Mouse (Mus musculus) layer of hippocampus, adult 11-12 months (tissue): Measurements from ENCODE around the gene Arap2.
"Not testable (repeated sequence)": the region's sequence is repeated elsewhere in the genome, so short reads cannot be mapped to it uniquely, and the experiment has no call there.

Experiments used
- DNase-seq: peaks from one replicate; pipeline ENCODE4 v3.0.0; 2022; ENCODE audit warnings: low spot score

Arap2 gene

GRCm38 (mm10) chr5:62739451-62740415, 26.2 kb downstream of the Arap2 start:
- DNase-seq = no peak

DNA sequence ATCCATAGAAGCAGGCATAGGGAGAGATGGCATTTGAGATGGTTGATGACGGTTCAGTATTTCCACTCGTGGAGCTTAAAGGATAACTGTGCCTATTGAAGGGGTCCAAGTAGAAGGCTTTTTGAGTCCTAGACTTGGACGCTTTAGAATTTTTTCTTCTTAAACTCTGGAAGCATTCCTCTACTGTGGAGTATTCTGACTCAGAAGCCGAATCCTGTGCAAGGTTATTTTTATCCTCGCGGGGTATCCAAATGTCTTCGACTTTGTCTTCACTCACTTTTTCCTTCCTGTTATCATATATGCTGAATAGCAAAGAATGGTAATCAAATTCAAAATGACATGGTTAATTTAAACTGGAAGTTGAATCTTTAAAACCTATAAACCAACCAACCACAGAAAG, 35.4 kb downstream of the Arap2 start:
- DNase-seq = not testable (repeated sequence)

GRCm38 (mm10) chr5:62725551-62725950, 40.4 kb downstream of the Arap2 start:
- DNase-seq = no peak

- no peak for DNase-seq
Observed at GRCm38 (mm10) chr5:62723261-62724105, 42.5 kb downstream of the Arap2 start.

DNA sequence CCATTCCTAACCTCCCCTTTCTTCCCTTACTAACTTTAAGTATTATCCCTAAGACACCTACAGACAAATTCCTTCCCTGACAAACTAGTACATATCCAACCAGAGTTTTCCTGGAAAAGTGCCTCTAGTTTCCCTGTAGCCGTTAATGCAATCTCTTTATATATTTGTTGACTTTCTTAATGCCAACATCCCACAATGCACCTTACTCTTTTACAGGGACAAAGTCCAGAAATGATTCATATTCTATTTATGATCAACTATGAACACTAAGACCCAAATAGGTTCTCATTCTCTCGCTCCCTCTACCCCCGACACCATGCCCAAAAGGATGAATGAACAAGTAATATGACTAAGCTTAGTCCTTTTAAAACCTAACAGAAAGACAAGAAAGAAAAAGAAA, 49.5 kb downstream of the Arap2 start:
- no peak for DNase-seq

GRCm38 (mm10) chr5:62715977-62716376, 50.0 kb downstream of the Arap2 start:
- DNase-seq = no peak

- DNase-seq = no peak
Observed at GRCm38 (mm10) chr5:62715436-62715835, 50.5 kb downstream of the Arap2 start.

GRCm38 (mm10) chr5:62710955-62711354, 55.0 kb downstream of the Arap2 start:
- DNase-seq = no peak

GRCm38 (mm10) chr5:62706900-62707299, 59.1 kb downstream of the Arap2 start:
- DNase-seq = peak; percentile 80

DNA sequence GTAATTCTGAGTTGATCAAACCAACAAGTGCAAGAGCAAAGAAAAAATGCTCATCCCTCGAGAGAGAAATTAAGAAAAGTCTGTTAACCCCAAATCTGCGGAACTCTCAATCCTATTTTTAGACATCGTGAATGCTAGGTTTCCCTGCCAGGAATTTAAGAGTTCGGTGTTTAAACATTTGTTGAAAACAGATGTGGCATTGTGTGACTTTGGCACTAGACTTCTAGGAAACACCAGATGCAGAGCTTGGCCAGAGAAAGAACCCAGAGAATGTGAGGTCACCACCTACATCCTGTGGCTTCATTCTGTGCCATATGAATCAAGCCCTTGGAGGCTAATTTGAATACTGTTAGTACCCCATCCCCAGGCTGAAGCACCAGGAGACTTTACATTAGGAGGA, 76.0 kb downstream of the Arap2 start:
- no peak for DNase-seq

DNA sequence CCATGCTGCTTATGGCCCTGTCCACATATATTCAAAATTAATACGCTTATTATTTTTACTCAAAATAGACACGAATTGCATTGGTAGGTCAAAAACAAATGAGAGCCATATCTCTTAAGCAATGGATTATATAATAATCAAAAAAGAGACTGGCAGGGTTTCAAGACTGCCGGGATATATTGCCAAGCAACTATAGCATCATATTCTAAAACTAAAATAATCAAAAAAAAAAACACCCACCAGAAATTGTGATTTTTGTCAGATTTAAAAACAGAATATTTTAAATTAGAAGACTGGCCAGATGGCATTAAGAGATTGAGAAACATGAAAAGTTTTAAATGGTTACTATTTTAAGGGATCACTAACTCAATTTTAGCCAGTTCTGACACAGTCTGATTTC, 82.2 kb downstream of the Arap2 start:
- no peak for DNase-seq

DNA sequence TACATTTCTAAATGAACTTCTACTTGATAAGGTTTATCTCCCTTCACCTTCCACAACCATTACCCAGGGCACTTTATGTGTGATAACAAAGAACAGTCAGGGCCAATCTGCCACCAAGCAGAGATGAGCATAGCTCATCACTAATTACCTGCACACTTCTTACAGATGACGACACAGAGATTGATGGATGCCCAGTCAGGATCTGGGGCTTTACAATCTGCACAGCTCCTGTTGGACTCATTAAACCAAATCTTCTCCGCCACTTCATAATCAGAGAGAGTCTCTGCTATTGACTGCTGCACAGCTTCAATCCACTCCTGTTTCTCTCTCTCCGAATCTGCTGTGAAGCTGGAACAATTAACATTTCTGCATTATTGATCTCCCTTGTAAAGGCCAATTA, 82.8 kb downstream of the Arap2 start:
- DNase-seq = no peak

- DNase-seq = no peak
Observed at GRCm38 (mm10) chr5:62677390-62677789, 88.6 kb downstream of the Arap2 start.

DNA sequence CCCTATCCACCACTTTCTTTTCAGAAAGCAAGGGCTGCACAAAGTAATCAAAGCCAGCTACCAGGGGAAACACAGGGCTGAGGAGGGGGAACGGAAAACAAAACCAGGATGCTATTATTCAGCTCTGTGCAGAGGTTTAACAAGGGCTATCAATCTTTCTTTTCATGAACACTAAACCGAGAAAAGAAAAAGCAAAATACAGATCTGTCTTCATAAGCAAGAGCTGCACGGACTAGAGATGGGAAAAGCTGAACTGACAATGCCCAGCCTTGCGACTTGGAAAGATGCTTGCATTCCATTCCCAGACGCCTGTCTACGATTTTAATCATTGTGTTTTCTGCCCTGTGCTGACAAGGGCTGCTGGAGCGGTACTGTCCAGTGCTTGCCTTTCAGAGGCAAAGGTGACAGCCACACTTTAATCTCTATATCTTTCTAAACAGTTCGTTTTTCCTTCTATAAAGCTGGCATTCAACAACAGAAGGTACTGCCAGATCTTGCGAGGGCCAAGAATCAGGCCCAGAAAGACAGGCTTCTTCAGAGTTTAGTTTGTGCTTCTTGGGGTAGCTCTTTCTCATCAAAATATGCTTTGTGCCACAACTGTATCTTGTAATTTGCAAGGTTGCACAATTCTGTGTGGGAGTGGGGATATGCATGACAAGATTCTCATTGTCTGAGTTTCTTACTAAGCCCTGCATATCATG, 93.1 kb downstream of the Arap2 start:
- no peak for DNase-seq

DNA sequence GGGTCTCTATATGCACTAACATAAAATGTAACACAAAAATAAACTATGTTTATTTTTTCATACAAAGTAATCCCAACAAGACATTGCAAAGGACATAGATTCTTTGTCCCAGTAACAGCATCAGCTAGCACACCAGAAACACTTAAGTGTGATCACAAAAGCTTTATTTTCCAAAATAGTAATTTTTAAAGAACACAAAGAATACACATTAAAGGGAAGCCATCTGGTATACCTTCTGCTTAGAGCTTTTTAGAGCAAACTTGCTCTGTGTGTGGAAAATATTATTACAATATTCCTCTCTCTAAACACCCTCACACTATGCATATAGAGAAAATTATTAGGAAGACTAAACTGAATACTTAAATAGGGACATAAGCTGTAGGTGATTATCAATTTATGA, 100.6 kb downstream of the Arap2 start:
- DNase-seq = no peak

- no peak for DNase-seq
Observed at GRCm38 (mm10) chr5:62664847-62665246, 101.1 kb downstream of the Arap2 start.

- DNase-seq = peak; percentile 34
Observed at GRCm38 (mm10) chr5:62663206-62663605, 102.8 kb downstream of the Arap2 start.

- no peak for DNase-seq
Observed at GRCm38 (mm10) chr5:62653924-62654323, 112.0 kb downstream of the Arap2 start.

- DNase-seq = no peak
Observed at GRCm38 (mm10) chr5:62642330-62642729, 123.6 kb downstream of the Arap2 start.

DNA sequence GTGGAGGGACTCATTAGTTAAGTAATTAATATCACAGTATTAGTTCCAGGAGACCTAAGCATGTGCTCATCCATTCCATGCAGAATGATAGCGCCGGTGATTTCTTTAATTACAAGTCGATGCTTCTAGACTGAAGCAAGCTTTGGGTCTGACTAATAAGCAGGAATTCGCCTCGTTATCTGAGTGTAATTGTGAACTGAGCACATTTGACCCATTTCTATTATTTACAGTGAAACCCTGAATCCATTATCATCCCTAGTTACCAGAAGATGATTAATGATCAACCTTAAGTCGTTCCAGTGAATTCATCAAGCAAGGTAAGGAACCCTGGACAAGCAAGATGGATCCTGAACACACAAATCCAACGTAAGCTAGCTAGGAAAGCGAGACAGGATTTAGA, 125.5 kb downstream of the Arap2 start:
- DNase-seq = no peak

- no peak for DNase-seq
Observed at GRCm38 (mm10) chr5:62636341-62636740, 129.6 kb downstream of the Arap2 start.

- no peak for DNase-seq
Observed at GRCm38 (mm10) chr5:62628901-62629300, 137.1 kb downstream of the Arap2 start.
